Mouse (Mus musculus): ENCODE data around the gene Pfkm. TPM values are rescaled to one million over a fixed set of nuclear protein-coding genes. Genes with fewer than 3 reads are reported as not detected.
A peak's percentile ranks its signal among the peaks of the same experiment; 100 is the strongest.

Pfkm gene
- polyA plus RNA-seq, 1 experiment: 401 TPM

GRCm38 (mm10) chr15:98114098-98114851, 21.9 kb downstream of the Pfkm start:
- TF ChIP-seq MAX (IDR thresholded peaks at IDR 0.05; ENCODE audit: low read depth): no peak
- TF ChIP-seq USF1 (IDR thresholded peaks at IDR 0.05; ENCODE audit: low read depth): no peak
- peak; percentile 76 to 91 (median 85) for TF ChIP-seq MYOD1 (IDR thresholded peaks at IDR 0.05; ENCODE audit: control insufficient read depth in 1 of 3, insufficient read length in 2 of 3, low read depth in 2 of 3)
- TF ChIP-seq TCF12 (IDR thresholded peaks at IDR 0.05; ENCODE audit: insufficient read depth, poor library complexity, severe bottlenecking): peak; percentile 64
- TF ChIP-seq TCF3 (IDR thresholded peaks at IDR 0.05; ENCODE audit: insufficient read length, low read depth): no peak
- no peak for TF ChIP-seq REST (IDR thresholded peaks at IDR 0.05; ENCODE audit: insufficient read depth, insufficient read length)
- peak in 2 of 3 experiments; percentile 78 to 89 for TF ChIP-seq MYOG (IDR thresholded peaks at IDR 0.05; ENCODE audit: control insufficient read depth in 1 of 3, insufficient read depth in 1 of 3, insufficient read length in 2 of 3, low read depth in 2 of 3)
- no peak overlapping the region for H3ac ChIP-seq (ENCODE audit: control insufficient read depth, insufficient read length)

GRCm38 (mm10) chr15:98114852-98115778, 22.7 kb downstream of the Pfkm start:
- H3K4me3 ChIP-seq: peak overlapping the region; percentile 9
- peaks cover 10% of the 10 kb centered on the region for H3K36me3 ChIP-seq (ENCODE audit: control insufficient read depth, insufficient read depth)
- H3ac ChIP-seq (ENCODE audit: control insufficient read depth, insufficient read length): no peak overlapping the region
- H3K79me2 ChIP-seq (ENCODE audit: control insufficient read depth, insufficient read depth): peaks cover under 1% of the 10 kb centered on the region
- no peaks in the 10 kb centered on the region for H3K27me3 ChIP-seq (ENCODE audit: control insufficient read depth, insufficient read depth, insufficient read length)
- TF ChIP-seq POLR2AphosphoS2 (IDR thresholded peaks at IDR 0.05; ENCODE audit: insufficient read length, low read depth) (peak; percentile 34), SRF (IDR thresholded peaks at IDR 0.05; ENCODE audit: control insufficient read depth, insufficient read length, low read depth) (no peak), E2F4 (IDR thresholded peaks at IDR 0.05; ENCODE audit: insufficient read depth) (no peak), TCF12 (IDR thresholded peaks at IDR 0.05; ENCODE audit: insufficient read depth, poor library complexity, severe bottlenecking) (peak; percentile 26), MYOG (IDR thresholded peaks at IDR 0.05; ENCODE audit: control insufficient read depth in 1 of 3, insufficient read depth in 1 of 3, insufficient read length in 2 of 3, low read depth in 2 of 3) (peak in 2 of 3 experiments; percentile 76 to 97), TCF3 (IDR thresholded peaks at IDR 0.05; ENCODE audit: insufficient read length, low read depth) (no peak), REST (IDR thresholded peaks at IDR 0.05; ENCODE audit: insufficient read depth, insufficient read length) (no peak), CEBPB (IDR thresholded peaks at IDR 0.05; ENCODE audit: insufficient read depth, poor library complexity, severe bottlenecking) (no peak), MAX (IDR thresholded peaks at IDR 0.05; ENCODE audit: low read depth) (no peak), POLR2A (IDR thresholded peaks at IDR 0.05; ENCODE audit: insufficient read length, low read depth) (peak; percentile 53), USF1 (IDR thresholded peaks at IDR 0.05; ENCODE audit: low read depth) (no peak), MYOD1 (IDR thresholded peaks at IDR 0.05; ENCODE audit: control insufficient read depth in 1 of 3, insufficient read length in 2 of 3, low read depth in 2 of 3) (peak; percentile 28 to 77 (median 68))
- peak overlapping the region; percentile 77 for H3K4me2 ChIP-seq (ENCODE audit: low read depth)

More at GRCm38 (mm10) chr15:98114098-98114851, 21.9 kb downstream of the Pfkm start:
- peaks cover 4% of the 10 kb centered on the region for H3K79me2 ChIP-seq (ENCODE audit: control insufficient read depth, insufficient read depth)
- peak overlapping the region; percentile 9 for H3K4me3 ChIP-seq
- no peaks in the 10 kb centered on the region for H3K27me3 ChIP-seq (ENCODE audit: control insufficient read depth, insufficient read depth, insufficient read length)
- H3K36me3 ChIP-seq (ENCODE audit: control insufficient read depth, insufficient read depth): peaks cover 10% of the 10 kb centered on the region
- peak overlapping the region; percentile 77 for H3K4me2 ChIP-seq (ENCODE audit: low read depth)

GRCm38 (mm10) chr15:98115779-98116163, 23.4 kb downstream of the Pfkm start:
- TF ChIP-seq E2F4 (IDR thresholded peaks at IDR 0.05; ENCODE audit: insufficient read depth) (no peak), REST (IDR thresholded peaks at IDR 0.05; ENCODE audit: insufficient read depth, insufficient read length) (no peak), CEBPB (IDR thresholded peaks at IDR 0.05; ENCODE audit: insufficient read depth, poor library complexity, severe bottlenecking) (no peak), POLR2A (IDR thresholded peaks at IDR 0.05; ENCODE audit: insufficient read length, low read depth) (no peak), TCF3 (IDR thresholded peaks at IDR 0.05; ENCODE audit: insufficient read length, low read depth) (no peak), TCF12 (IDR thresholded peaks at IDR 0.05; ENCODE audit: insufficient read depth, poor library complexity, severe bottlenecking) (no peak), MYOD1 (IDR thresholded peaks at IDR 0.05; ENCODE audit: control insufficient read depth in 1 of 3, insufficient read length in 2 of 3, low read depth in 2 of 3) (no peak), MYOG (IDR thresholded peaks at IDR 0.05; ENCODE audit: control insufficient read depth in 1 of 3, insufficient read depth in 1 of 3, insufficient read length in 2 of 3, low read depth in 2 of 3) (no peak), USF1 (IDR thresholded peaks at IDR 0.05; ENCODE audit: low read depth) (no peak), SRF (IDR thresholded peaks at IDR 0.05; ENCODE audit: control insufficient read depth, insufficient read length, low read depth) (no peak), MAX (IDR thresholded peaks at IDR 0.05; ENCODE audit: low read depth) (no peak), POLR2AphosphoS2 (IDR thresholded peaks at IDR 0.05; ENCODE audit: insufficient read length, low read depth) (no peak)
- Histone ChIP-seq H3K79me2 (ENCODE audit: control insufficient read depth, insufficient read depth) (no peaks in the 10 kb centered on the region), H3K4me2 (ENCODE audit: low read depth) (peak overlapping the region; percentile 64), H3K27me3 (ENCODE audit: control insufficient read depth, insufficient read depth, insufficient read length) (no peaks in the 10 kb centered on the region), H3K36me3 (ENCODE audit: control insufficient read depth, insufficient read depth) (peaks cover 10% of the 10 kb centered on the region), H3K4me3 (peak overlapping the region; percentile 9), H3ac (ENCODE audit: control insufficient read depth, insufficient read length) (no peak overlapping the region)

GRCm38 (mm10) chr15:98116287-98116686, 23.9 kb downstream of the Pfkm start:
- H3K27me3 ChIP-seq (ENCODE audit: control insufficient read depth, insufficient read depth, insufficient read length): no peaks in the 10 kb centered on the region
- H3K4me2 ChIP-seq (ENCODE audit: low read depth): peak overlapping the region; percentile 64
- TF ChIP-seq TCF3 (IDR thresholded peaks at IDR 0.05; ENCODE audit: insufficient read length, low read depth): no peak
- no peak for TF ChIP-seq POLR2A (IDR thresholded peaks at IDR 0.05; ENCODE audit: insufficient read length, low read depth)
- TF ChIP-seq POLR2AphosphoS2 (IDR thresholded peaks at IDR 0.05; ENCODE audit: insufficient read length, low read depth): no peak
- no peak for TF ChIP-seq MYOG (IDR thresholded peaks at IDR 0.05; ENCODE audit: control insufficient read depth in 1 of 3, insufficient read depth in 1 of 3, insufficient read length in 2 of 3, low read depth in 2 of 3)
- no peak for TF ChIP-seq TCF12 (IDR thresholded peaks at IDR 0.05; ENCODE audit: insufficient read depth, poor library complexity, severe bottlenecking)
- no peak for TF ChIP-seq REST (IDR thresholded peaks at IDR 0.05; ENCODE audit: insufficient read depth, insufficient read length)
- TF ChIP-seq E2F4 (IDR thresholded peaks at IDR 0.05; ENCODE audit: insufficient read depth): no peak
- no peak for TF ChIP-seq USF1 (IDR thresholded peaks at IDR 0.05; ENCODE audit: low read depth)
- TF ChIP-seq MYOD1 (IDR thresholded peaks at IDR 0.05; ENCODE audit: control insufficient read depth in 1 of 3, insufficient read length in 2 of 3, low read depth in 2 of 3): no peak
- TF ChIP-seq CEBPB (IDR thresholded peaks at IDR 0.05; ENCODE audit: insufficient read depth, poor library complexity, severe bottlenecking): no peak
- no peak for TF ChIP-seq SRF (IDR thresholded peaks at IDR 0.05; ENCODE audit: control insufficient read depth, insufficient read length, low read depth)
- TF ChIP-seq MAX (IDR thresholded peaks at IDR 0.05; ENCODE audit: low read depth): no peak
- H3K4me3 ChIP-seq: no peak overlapping the region
- H3K79me2 ChIP-seq (ENCODE audit: control insufficient read depth, insufficient read depth): no peaks in the 10 kb centered on the region
- no peak overlapping the region for H3ac ChIP-seq (ENCODE audit: control insufficient read depth, insufficient read length)
- H3K36me3 ChIP-seq (ENCODE audit: control insufficient read depth, insufficient read depth): peaks cover 10% of the 10 kb centered on the region

Measured in myocyte (in vitro differentiated cells).